Mouse (Mus musculus) liver, embryonic 13.5 days (tissue): Measurements from ENCODE around the gene Mgat5b. TPM values are rescaled to one million over a fixed set of nuclear protein-coding genes. Genes with fewer than 3 reads are reported as not detected.

ENCODE experiments used
- ATAC-seq: fragments of 200-750 bp; cut with Nextera tagmentation; 2 replicates; pipeline ENCODE4 v1.8.0; 2017; ENCODE audit warnings: low read depth, mild to moderate bottlenecking, moderate number of reproducible peaks, moderate library complexity
- DNase-seq: peaks from one replicate; pipeline ENCODE4 v3.0.0; 2022
- H3K27ac ChIP-seq: fragments of 300-500 bp; sonication (generic); 2 replicates; pipeline ENCODE4 v1.5.1; 2015; ENCODE audit warnings: moderate library complexity, mild to moderate bottlenecking, inconsistent platforms
- H3K27me3 ChIP-seq: fragments of 300-500 bp; sonication (generic); 2 replicates; pipeline ENCODE4 v1.6.1; 2015; ENCODE audit warnings: mild to moderate bottlenecking, inconsistent platforms
- H3K36me3 ChIP-seq: fragments of 300-500 bp; sonication (generic); 2 replicates; pipeline ENCODE4 v1.6.1; 2015; ENCODE audit warnings: mild to moderate bottlenecking, inconsistent platforms
- H3K4me1 ChIP-seq: fragments of 300-500 bp; sonication (generic); replicated peaks from 2 replicates; pipeline ENCODE4 v1.6.1; 2015; ENCODE audit warnings: inconsistent platforms
- H3K4me2 ChIP-seq: fragments of 300-500 bp; sonication (generic); 2 replicates; pipeline ENCODE4 v1.6.1; 2015; ENCODE audit warnings: inconsistent platforms, mild to moderate bottlenecking, moderate library complexity
- H3K4me3 ChIP-seq: fragments of 300-500 bp; sonication (generic); replicated peaks from 2 replicates; pipeline ENCODE4 v1.5.1; 2015; ENCODE audit warnings: mild to moderate bottlenecking, inconsistent platforms
- H3K9ac ChIP-seq: fragments of 300-500 bp; sonication (generic); 2 replicates; pipeline ENCODE4 v1.6.1; 2015; ENCODE audit warnings: mild to moderate bottlenecking, inconsistent platforms
- H3K9me3 ChIP-seq: fragments of 300-500 bp; sonication (generic); replicated peaks from 2 replicates; pipeline ENCODE4 v1.6.1; 2016; ENCODE audit warnings: inconsistent platforms
- WGBS: fragments of 180-500 bp; shearing (Covaris S2); methylation state at CpG from one replicate; pipeline ENCODE4 v1.1.7; 2015; ENCODE audit not compliant: insufficient replicate concordance; 5-methylcytosine and 5-hydroxymethylcytosine counted together
- polyA plus RNA-seq: library from polyadenylated mRNA; unstranded; fragments of >200 nt; fragmentation: Nextera tagmentation; extraction: Ambion mirVana; gene quantifications from 2 replicates; pipeline ENCODE4 v1.2.1, GENCODE M21; 2015

Mgat5b gene
- polyA plus RNA-seq, 1 experiment from 2014 or later, result not detected

GRCm38 (mm10) chr11:117004277-117004676, 85.6 kb downstream of the Mgat5b start:
- Histone ChIP-seq H3K27ac (no peak overlapping the region), H3K9me3 (no peaks in the 10 kb centered on the region), H3K27me3 (peaks cover 48% of the 10 kb centered on the region), H3K4me2 (no peak overlapping the region), H3K9ac (no peak overlapping the region), H3K4me3 (no peak overlapping the region), H3K36me3 (no peaks in the 10 kb centered on the region), H3K4me1 (no peaks in the 10 kb centered on the region)
- DNase-seq, result no peak
- WGBS, result 8% methylated on average over 9 of the region's 9 CpGs
- no peak for ATAC-seq

GRCm38 (mm10) chr11:117017462-117017861, 98.8 kb downstream of the Mgat5b start:
- Histone ChIP-seq H3K27me3 (peaks cover 26% of the 10 kb centered on the region), H3K36me3 (no peaks in the 10 kb centered on the region), H3K4me2 (no peak overlapping the region), H3K4me3 (no peak overlapping the region), H3K27ac (no peak overlapping the region), H3K9me3 (peaks cover 4% of the 10 kb centered on the region; the same call in 1 of the 2 replicates), H3K4me1 (peaks cover 28% of the 10 kb centered on the region), H3K9ac (no peak overlapping the region)
- no peak for DNase-seq
- 43% methylated on average over 4 of the region's 4 CpGs for WGBS
- no peak for ATAC-seq

GRCm38 (mm10) chr11:117018410-117018809, 99.7 kb downstream of the Mgat5b start:
- no peak overlapping the region for H3K9ac ChIP-seq
- H3K4me2 ChIP-seq, result peak overlapping the region; percentile 21
- WGBS, result 1% methylated on average over 8 of the region's 8 CpGs
- no peaks in the 10 kb centered on the region for H3K36me3 ChIP-seq
- peak; percentile 84 for ATAC-seq
- H3K9me3 ChIP-seq, result peaks cover 7% of the 10 kb centered on the region; the same call in 1 of the 2 replicates
- DNase-seq, result peak; percentile 61
- no peak overlapping the region for H3K27ac ChIP-seq
- H3K4me3 ChIP-seq, result no peak overlapping the region
- H3K27me3 ChIP-seq, result peaks cover 26% of the 10 kb centered on the region
- H3K4me1 ChIP-seq, result peaks cover 28% of the 10 kb centered on the region

- Histone ChIP-seq H3K4me3 (no peak overlapping the region), H3K9ac (no peak overlapping the region), H3K27ac (no peak overlapping the region), H3K4me2 (no peak overlapping the region), H3K27me3 (peaks cover 21% of the 10 kb centered on the region), H3K4me1 (peaks cover 28% of the 10 kb centered on the region), H3K9me3 (peaks cover 8% of the 10 kb centered on the region; the same call in 1 of the 2 replicates), H3K36me3 (no peaks in the 10 kb centered on the region)
- peak; percentile 68 for ATAC-seq
- WGBS, result 47% methylated on average over 2 of the region's 2 CpGs
- DNase-seq, result no peak
These were observed 102.4 kb downstream of the Mgat5b start for GRCm38 (mm10) chr11:117021026-117021425.

GRCm38 (mm10) chr11:117023537-117023936, 104.9 kb downstream of the Mgat5b start:
- Histone ChIP-seq H3K9me3 (peaks cover 8% of the 10 kb centered on the region; the same call in 1 of the 2 replicates), H3K4me3 (no peak overlapping the region), H3K27ac (no peak overlapping the region), H3K4me1 (peaks cover 40% of the 10 kb centered on the region), H3K27me3 (peaks cover 9% of the 10 kb centered on the region), H3K9ac (no peak overlapping the region), H3K4me2 (no peak overlapping the region), H3K36me3 (no peaks in the 10 kb centered on the region)
- ATAC-seq (no peak), DNase-seq (no peak)
- WGBS, result 84% methylated on average over 3 of the region's 3 CpGs

GRCm38 (mm10) chr11:117027681-117028080, 109.0 kb downstream of the Mgat5b start:
- WGBS, result 16% methylated on average over 10 of the region's 10 CpGs
- H3K27ac ChIP-seq, result peak overlapping the region; percentile 73
- H3K27me3 ChIP-seq, result peaks cover 8% of the 10 kb centered on the region; the same call in 1 of the 2 replicates

GRCm38 (mm10) chr11:117028861-117029568, 110.4 kb downstream of the Mgat5b start:
- H3K4me2 ChIP-seq, result peak overlapping the region; percentile 47
- peaks cover 58% of the 10 kb centered on the region for H3K4me1 ChIP-seq
- peak; percentile 69 for ATAC-seq

More at GRCm38 (mm10) chr11:117027681-117028080, 109.0 kb downstream of the Mgat5b start:
- peaks cover 8% of the 10 kb centered on the region; the same call in 1 of the 2 replicates for H3K9me3 ChIP-seq
- peak overlapping the region; percentile 47 for H3K4me2 ChIP-seq
- peak overlapping the region; percentile 45 for H3K9ac ChIP-seq
- H3K36me3 ChIP-seq, result no peaks in the 10 kb centered on the region
- peaks cover 58% of the 10 kb centered on the region for H3K4me1 ChIP-seq
- peak; percentile 87 for DNase-seq
- H3K4me3 ChIP-seq, result no peak overlapping the region
- peak; percentile 90 for ATAC-seq

GRCm38 (mm10) chr11:117029569-117029955, 110.9 kb downstream of the Mgat5b start:
- Histone ChIP-seq H3K4me3 (no peak overlapping the region), H3K4me2 (no peak overlapping the region), H3K27ac (peak overlapping the region; percentile 34; the same call in 1 of the 2 replicates), H3K4me1 (peaks cover 58% of the 10 kb centered on the region), H3K36me3 (no peaks in the 10 kb centered on the region), H3K9me3 (no peaks in the 10 kb centered on the region), H3K9ac (no peak overlapping the region), H3K27me3 (peaks cover 8% of the 10 kb centered on the region; the same call in 1 of the 2 replicates)
- WGBS, result 55% methylated on average over 3 of the region's 3 CpGs
- DNase-seq (peak; percentile 31), ATAC-seq (no peak)

More at GRCm38 (mm10) chr11:117028861-117029568, 110.4 kb downstream of the Mgat5b start:
- H3K27ac ChIP-seq, result peak overlapping the region; percentile 34
- no peak overlapping the region for H3K4me3 ChIP-seq
- H3K9me3 ChIP-seq, result no peaks in the 10 kb centered on the region
- peak overlapping the region; percentile 45; the same call in 1 of the 2 replicates for H3K9ac ChIP-seq
- peak; percentile 48 for DNase-seq
- 26% methylated on average over 19 of the region's 19 CpGs for WGBS
- no peaks in the 10 kb centered on the region for H3K36me3 ChIP-seq
- H3K27me3 ChIP-seq, result peaks cover 8% of the 10 kb centered on the region; the same call in 1 of the 2 replicates

GRCm38 (mm10) chr11:117030018-117030417, 111.4 kb downstream of the Mgat5b start:
- H3K4me3 ChIP-seq, result no peak overlapping the region
- H3K9ac ChIP-seq, result no peak overlapping the region
- H3K4me2 ChIP-seq, result no peak overlapping the region
- H3K4me1 ChIP-seq, result peaks cover 58% of the 10 kb centered on the region
- H3K27me3 ChIP-seq, result peaks cover 8% of the 10 kb centered on the region; the same call in 1 of the 2 replicates
- DNase-seq (no peak), ATAC-seq (no peak)
- H3K27ac ChIP-seq, result no peak overlapping the region
- no peaks in the 10 kb centered on the region for H3K36me3 ChIP-seq
- 23% methylated on average over 3 of the region's 3 CpGs for WGBS
- H3K9me3 ChIP-seq, result no peaks in the 10 kb centered on the region

GRCm38 (mm10) chr11:117030471-117031101, 111.9 kb downstream of the Mgat5b start:
- Histone ChIP-seq H3K36me3 (no peaks in the 10 kb centered on the region), H3K9ac (no peak overlapping the region), H3K4me1 (peaks cover 58% of the 10 kb centered on the region), H3K9me3 (no peaks in the 10 kb centered on the region), H3K27ac (peak overlapping the region; percentile 34), H3K4me2 (no peak overlapping the region), H3K27me3 (peaks cover 8% of the 10 kb centered on the region; the same call in 1 of the 2 replicates), H3K4me3 (no peak overlapping the region)
- WGBS, result 55% methylated on average over 8 of the region's 8 CpGs
- ATAC-seq (no peak), DNase-seq (no peak)

- no peaks in the 10 kb centered on the region for H3K9me3 ChIP-seq
- H3K27me3 ChIP-seq, result peaks cover 14% of the 10 kb centered on the region
- no peak overlapping the region for H3K9ac ChIP-seq
- 13% methylated on average over 4 of the region's 4 CpGs for WGBS
- peaks cover 58% of the 10 kb centered on the region for H3K4me1 ChIP-seq
- H3K36me3 ChIP-seq, result no peaks in the 10 kb centered on the region
- ATAC-seq (peak; percentile 52), DNase-seq (peak; percentile 38)
- no peak overlapping the region for H3K4me2 ChIP-seq
- H3K4me3 ChIP-seq, result no peak overlapping the region
- peak overlapping the region; percentile 34 for H3K27ac ChIP-seq
These were observed 112.6 kb downstream of the Mgat5b start for GRCm38 (mm10) chr11:117031249-117031648.
